Mouse (Mus musculus) heart, embryonic 13.5 days (tissue): ENCODE data around the gene Psmd12. TPM values are rescaled to one million over a fixed set of nuclear protein-coding genes. Genes with fewer than 3 reads are reported as not detected.
A peak's percentile ranks its signal among the peaks of the same experiment; 100 is the strongest.

Source experiments
- ATAC-seq: fragments of 200-750 bp; cut with Nextera tagmentation; 2 replicates; pipeline ENCODE4 v1.8.0; 2017; ENCODE audit warnings: moderate TSS enrichment; ENCODE audit not compliant: insufficient number of reproducible peaks, low FRiP score, low TSS enrichment; ENCODE audit errors: extremely low read depth
- H3K27ac ChIP-seq: fragments of 300-500 bp; sonication (generic); replicated peaks from 2 replicates; pipeline ENCODE4 v1.5.1; 2015; ENCODE audit warnings: moderate library complexity, mild to moderate bottlenecking, inconsistent platforms
- H3K27me3 ChIP-seq: fragments of 300-500 bp; sonication (generic); replicated peaks from 2 replicates; pipeline ENCODE4 v1.6.1; 2015; ENCODE audit warnings: mild to moderate bottlenecking, inconsistent platforms
- H3K36me3 ChIP-seq: fragments of 300-500 bp; sonication (generic); 2 replicates; pipeline ENCODE4 v1.6.1; 2015; ENCODE audit warnings: mild to moderate bottlenecking, inconsistent platforms
- H3K4me1 ChIP-seq: fragments of 300-500 bp; sonication (generic); 2 replicates; pipeline ENCODE4 v1.6.1; 2015; ENCODE audit warnings: inconsistent platforms
- H3K4me2 ChIP-seq: fragments of 300-500 bp; sonication (generic); 2 replicates; pipeline ENCODE4 v1.6.1; 2015; ENCODE audit warnings: inconsistent platforms, mild to moderate bottlenecking, moderate library complexity
- H3K4me3 ChIP-seq: fragments of 300-500 bp; sonication (generic); 2 replicates; pipeline ENCODE4 v1.5.1; 2015; ENCODE audit warnings: moderate library complexity, mild to moderate bottlenecking, inconsistent platforms
- H3K9ac ChIP-seq: fragments of 300-500 bp; sonication (generic); 2 replicates; pipeline ENCODE4 v1.6.1; 2015; ENCODE audit warnings: inconsistent platforms, mild to moderate bottlenecking, moderate library complexity
- H3K9me3 ChIP-seq: fragments of 300-500 bp; sonication (generic); 2 replicates; pipeline ENCODE4 v1.6.1; 2016; ENCODE audit warnings: inconsistent platforms
- WGBS: fragments of 180-500 bp; shearing (Covaris S2); methylation state at CpG from one replicate; pipeline ENCODE4 v1.1.7; 2015; ENCODE audit warnings: mixed read lengths; 5-methylcytosine and 5-hydroxymethylcytosine counted together
- polyA plus RNA-seq: library from polyadenylated mRNA; unstranded; fragments of >200 nt; fragmentation: Nextera tagmentation; extraction: Ambion mirVana; gene quantifications from 2 replicates; pipeline ENCODE4 v1.2.1, GENCODE M21; 2015

Psmd12 gene
- 130 and 144 TPM in 2 replicates for polyA plus RNA-seq

- Histone ChIP-seq H3K4me2 (peak within 1 kb of the TSS; percentile 89), H3K4me3 (peak within 1 kb of the TSS; percentile 89), H3K9me3 (no peaks in the 10 kb centered on the region), H3K36me3 (peaks cover 2% of the 10 kb centered on the region), H3K4me1 (peaks cover 24% of the 10 kb centered on the region), H3K9ac (peak within 1 kb of the TSS; percentile 98), H3K27me3 (no peaks in the 10 kb centered on the region), H3K27ac (peak within 1 kb of the TSS; percentile 85)
- peak; percentile 94 for ATAC-seq
- WGBS = under 1% methylated on average over 51 of the region's 51 CpGs
Observed at GRCm38 (mm10) chr11:107479053-107479861, at the start of gene Psmd12. Gene Psmd12, plus strand, starts transcription at chr11:107479484.

GRCm38 (mm10) chr11:107431197-107431965, 47.9 kb upstream of the Psmd12 start:
- Histone ChIP-seq H3K27me3 (no peaks in the 10 kb centered on the region), H3K4me1 (peaks cover 17% of the 10 kb centered on the region)
- WGBS = 71% methylated on average over 7 of the region's 7 CpGs

GRCm38 (mm10) chr11:107435776-107436449, 43.4 kb upstream of the Psmd12 start:
- Histone ChIP-seq H3K9me3 (no peaks in the 10 kb centered on the region), H3K27me3 (no peaks in the 10 kb centered on the region), H3K4me2 (no peak overlapping the region), H3K9ac (no peak overlapping the region), H3K4me3 (no peak overlapping the region), H3K36me3 (no peaks in the 10 kb centered on the region; the same call in 1 of the 2 replicates), H3K27ac (no peak overlapping the region), H3K4me1 (peaks cover 33% of the 10 kb centered on the region)
- WGBS = 87% methylated on average over 6 of the region's 6 CpGs
- ATAC-seq = no peak

More at GRCm38 (mm10) chr11:107431197-107431965, 47.9 kb upstream of the Psmd12 start:
- Histone ChIP-seq H3K4me3 (no peak overlapping the region), H3K4me2 (no peak overlapping the region), H3K36me3 (no peaks in the 10 kb centered on the region; the same call in 1 of the 2 replicates), H3K27ac (no peak overlapping the region), H3K9ac (no peak overlapping the region; the same call in 1 of the 2 replicates), H3K9me3 (no peaks in the 10 kb centered on the region)
- ATAC-seq = no peak

- Histone ChIP-seq H3K4me3 (no peak overlapping the region), H3K27ac (no peak overlapping the region), H3K36me3 (no peaks in the 10 kb centered on the region; the same call in 1 of the 2 replicates), H3K27me3 (no peaks in the 10 kb centered on the region), H3K9ac (no peak overlapping the region), H3K9me3 (no peaks in the 10 kb centered on the region), H3K4me2 (no peak overlapping the region), H3K4me1 (peaks cover 20% of the 10 kb centered on the region)
- 49% methylated on average over 4 of the region's 4 CpGs for WGBS
- no peak for ATAC-seq
Observed at GRCm38 (mm10) chr11:107437723-107438122, 41.6 kb upstream of the Psmd12 start.

- H3K9me3 ChIP-seq = no peaks in the 10 kb centered on the region
- no peak overlapping the region for H3K27ac ChIP-seq
- no peak overlapping the region for H3K4me3 ChIP-seq
- 89% methylated on average over 3 of the region's 3 CpGs for WGBS
- peaks cover 20% of the 10 kb centered on the region for H3K4me1 ChIP-seq
- ATAC-seq = no peak
- no peaks in the 10 kb centered on the region for H3K27me3 ChIP-seq
- no peaks in the 10 kb centered on the region; the same call in 1 of the 2 replicates for H3K36me3 ChIP-seq
- H3K9ac ChIP-seq = no peak overlapping the region
- H3K4me2 ChIP-seq = no peak overlapping the region
Observed at GRCm38 (mm10) chr11:107438140-107438539, 41.1 kb upstream of the Psmd12 start.

GRCm38 (mm10) chr11:107441050-107441449, 38.2 kb upstream of the Psmd12 start:
- Histone ChIP-seq H3K4me1 (peaks cover 27% of the 10 kb centered on the region), H3K36me3 (no peaks in the 10 kb centered on the region), H3K9ac (no peak overlapping the region), H3K27ac (no peak overlapping the region), H3K27me3 (no peaks in the 10 kb centered on the region), H3K9me3 (no peaks in the 10 kb centered on the region), H3K4me2 (no peak overlapping the region), H3K4me3 (no peak overlapping the region)
- ATAC-seq = no peak
- 63% methylated on average over 3 of the region's 3 CpGs for WGBS

GRCm38 (mm10) chr11:107443121-107444095, 35.9 kb upstream of the Psmd12 start:
- no peaks in the 10 kb centered on the region for H3K27me3 ChIP-seq
- peaks cover 26% of the 10 kb centered on the region for H3K4me1 ChIP-seq
- H3K4me2 ChIP-seq = no peak overlapping the region
- no peak overlapping the region for H3K9ac ChIP-seq
- no peak overlapping the region for H3K4me3 ChIP-seq
- no peaks in the 10 kb centered on the region for H3K36me3 ChIP-seq
- ATAC-seq = no peak
- no peaks in the 10 kb centered on the region for H3K9me3 ChIP-seq
- no peak overlapping the region for H3K27ac ChIP-seq
- WGBS = 75% methylated on average over 12 of the region's 12 CpGs

- H3K27ac ChIP-seq = no peak overlapping the region
- no peak overlapping the region for H3K9ac ChIP-seq
- no peak overlapping the region for H3K4me3 ChIP-seq
- whole genome bisulfite sequencing = 77% methylated on average over 3 of the region's 3 CpGs
- no peak overlapping the region for H3K4me2 ChIP-seq
- no peaks in the 10 kb centered on the region for H3K36me3 ChIP-seq
- H3K27me3 ChIP-seq = no peaks in the 10 kb centered on the region
- H3K9me3 ChIP-seq = no peaks in the 10 kb centered on the region
- no peak for ATAC-seq
- H3K4me1 ChIP-seq = peaks cover 48% of the 10 kb centered on the region
Observed at GRCm38 (mm10) chr11:107445683-107446082, 33.6 kb upstream of the Psmd12 start.

- Histone ChIP-seq H3K27ac (peak overlapping the region; percentile 55), H3K9ac (no peak overlapping the region), H3K36me3 (no peaks in the 10 kb centered on the region), H3K4me3 (no peak overlapping the region), H3K27me3 (no peaks in the 10 kb centered on the region), H3K4me1 (peaks cover 58% of the 10 kb centered on the region), H3K9me3 (no peaks in the 10 kb centered on the region), H3K4me2 (no peak overlapping the region)
- ATAC-seq = no peak
- WGBS = 45% methylated on average over 6 of the region's 6 CpGs
Observed at GRCm38 (mm10) chr11:107446650-107447049, 32.6 kb upstream of the Psmd12 start.

- Histone ChIP-seq H3K4me3 (no peak overlapping the region), H3K9me3 (no peaks in the 10 kb centered on the region), H3K27ac (0 out of 2 replicates have a peak overlapping the region, but pooled peaks have one; percentile 55), H3K4me1 (peaks cover 59% of the 10 kb centered on the region), H3K27me3 (no peaks in the 10 kb centered on the region), H3K4me2 (no peak overlapping the region), H3K9ac (no peak overlapping the region), H3K36me3 (no peaks in the 10 kb centered on the region)
- no peak for ATAC-seq
- WGBS = 61% methylated on average over 5 of the region's 5 CpGs
Observed at GRCm38 (mm10) chr11:107447349-107447748, 31.9 kb upstream of the Psmd12 start.
